Mouse (Mus musculus): ENCODE measurements around the gene Necab3. TPM values are rescaled to one million over a fixed set of nuclear protein-coding genes. Genes with fewer than 3 reads are reported as not detected.

Gene Necab3
- polyA plus RNA-seq, 1 experiment from 2014 or later: 2.9 TPM

- Histone ChIP-seq H3K9me3 (replicated peaks) (no peaks in the 10 kb centered on the region), H3K27me3 (peaks cover 35% of the 10 kb centered on the region), H3K4me3 (replicated peaks) (peak overlapping the region; percentile 13), H3K27ac (no peak overlapping the region), H3K36me3 (no peaks in the 10 kb centered on the region), H3K4me1 (peaks cover 27% of the 10 kb centered on the region), H3K4me2 (peak overlapping the region; percentile 52), H3K9ac (no peak overlapping the region)
- WGBS: 27% methylated on average over 21 of the region's 21 CpGs
- ATAC-seq (replicated peaks; ENCODE audit: low FRiP score): 0 out of 2 replicates have a peak, but pooled peaks have one; percentile 13
Observed at GRCm38 (mm10) chr2:154551927-154552326, 6.8 kb downstream of the Necab3 start.

- Histone ChIP-seq H3K4me1 (peaks cover 26% of the 10 kb centered on the region), H3K4me3 (replicated peaks) (peak within 1 kb of the TSS; percentile 13), H3K4me2 (peak within 1 kb of the TSS; percentile 52), H3K27ac (no peak within 1 kb of the TSS), H3K36me3 (no peaks in the 10 kb centered on the region), H3K9ac (no peak within 1 kb of the TSS), H3K9me3 (replicated peaks) (no peaks in the 10 kb centered on the region), H3K27me3 (peaks cover 35% of the 10 kb centered on the region)
- ATAC-seq (replicated peaks; ENCODE audit: low FRiP score): no peak
- WGBS: 68% methylated on average over 4 of the region's 4 CpGs
Observed at GRCm38 (mm10) chr2:154551476-154551875, 7.2 kb downstream of the Necab3 start, which contains the start of gene Actl10. Gene Actl10 (plus strand): TSS chr2:154551776.

DNA sequence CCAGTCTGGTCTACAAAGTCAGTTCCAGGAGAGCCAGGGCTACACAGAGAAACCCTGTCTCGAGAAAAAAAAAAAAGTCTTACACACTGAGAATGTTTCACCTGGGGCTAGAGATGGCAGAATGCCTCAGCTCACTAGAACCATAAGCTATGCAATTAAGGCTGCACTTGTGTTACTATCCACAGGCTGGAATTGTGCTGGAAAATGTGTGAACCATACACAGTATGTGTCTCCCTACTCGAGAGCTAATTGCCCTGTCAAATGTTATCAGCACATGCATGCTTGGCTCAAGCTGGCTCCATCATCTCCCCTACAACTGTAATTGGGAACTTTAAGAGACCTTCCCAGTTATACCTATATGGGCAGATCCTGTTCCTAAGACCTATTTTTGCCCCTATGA, 7.8 kb downstream of the Necab3 start:
- ATAC-seq (replicated peaks; ENCODE audit: low FRiP score): no peak

DNA sequence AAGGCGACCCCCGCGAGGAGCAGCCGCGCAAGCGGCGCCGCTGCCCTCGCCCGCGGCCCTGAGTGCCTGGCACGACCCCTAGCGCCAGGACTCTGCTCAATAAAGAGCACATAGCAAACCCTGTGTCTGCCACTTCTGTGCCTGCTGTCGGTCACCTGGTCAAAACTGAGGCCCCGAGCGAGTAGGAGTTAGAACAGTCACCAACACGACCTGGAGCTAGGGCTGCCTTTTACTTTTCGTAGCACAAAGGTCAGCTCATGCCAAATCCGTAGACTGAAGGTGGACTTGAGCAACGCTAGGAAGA, 8.9 kb downstream of the Necab3 start:
- no peak for ATAC-seq (replicated peaks; ENCODE audit: low FRiP score)
- 18% methylated on average over 20 of the region's 20 CpGs for WGBS
- H3K36me3 ChIP-seq: no peaks in the 10 kb centered on the region
- H3K4me3 ChIP-seq (replicated peaks): peak overlapping the region; percentile 50
- peak overlapping the region; percentile 95 for H3K4me2 ChIP-seq
- no peaks in the 10 kb centered on the region for H3K9me3 ChIP-seq (replicated peaks)
- peaks cover 35% of the 10 kb centered on the region for H3K27me3 ChIP-seq
- no peak overlapping the region for H3K27ac ChIP-seq
- peaks cover 26% of the 10 kb centered on the region for H3K4me1 ChIP-seq
- H3K9ac ChIP-seq: no peak overlapping the region

More for the DNA sequence above, 7.8 kb downstream of the Necab3 start:
- peaks cover 26% of the 10 kb centered on the region for H3K4me1 ChIP-seq
- H3K27ac ChIP-seq: no peak overlapping the region
- no peaks in the 10 kb centered on the region for H3K36me3 ChIP-seq
- H3K9me3 ChIP-seq (replicated peaks): no peaks in the 10 kb centered on the region
- H3K4me2 ChIP-seq: no peak overlapping the region
- H3K27me3 ChIP-seq: peaks cover 35% of the 10 kb centered on the region
- 81% methylated on average over 2 of the region's 2 CpGs for WGBS
- no peak overlapping the region for H3K9ac ChIP-seq
- no peak overlapping the region for H3K4me3 ChIP-seq (replicated peaks)

- peak overlapping the region; percentile 37; the same call in 1 of the 2 replicates for H3K9ac ChIP-seq
- 3% methylated on average over 48 of the region's 48 CpGs for WGBS
- peaks cover 35% of the 10 kb centered on the region for H3K27me3 ChIP-seq
- no peaks in the 10 kb centered on the region for H3K9me3 ChIP-seq (replicated peaks)
- peak overlapping the region; percentile 50 for H3K4me3 ChIP-seq (replicated peaks)
- ATAC-seq (replicated peaks; ENCODE audit: low FRiP score): peak; percentile 84
- H3K36me3 ChIP-seq: no peaks in the 10 kb centered on the region
- H3K4me2 ChIP-seq: peak overlapping the region; percentile 95
- H3K27ac ChIP-seq: no peak overlapping the region
- H3K4me1 ChIP-seq: peaks cover 26% of the 10 kb centered on the region
Observed at GRCm38 (mm10) chr2:154549127-154549885, 9.4 kb downstream of the Necab3 start.

DNA sequence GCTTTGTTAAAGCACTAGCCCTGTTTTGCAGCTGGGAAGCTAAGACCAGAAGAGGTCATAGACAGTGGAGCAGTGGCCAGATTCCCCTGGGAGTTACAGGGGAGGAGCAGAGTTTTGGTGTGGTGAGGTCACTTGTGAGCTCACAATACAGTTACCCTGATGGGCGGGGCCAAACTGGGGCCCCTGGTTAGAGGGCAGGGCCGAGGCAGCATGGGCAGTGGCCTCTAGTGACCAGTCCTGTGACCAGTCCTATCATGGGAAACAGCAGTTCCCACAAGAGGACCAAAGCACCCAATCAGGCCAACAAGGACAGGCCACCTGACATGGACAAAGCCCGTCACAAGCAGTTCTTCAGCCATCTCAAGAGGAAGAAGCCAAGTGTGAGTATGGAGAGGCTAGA, 10.0 kb downstream of the Necab3 start:
- ATAC-seq (replicated peaks; ENCODE audit: low FRiP score): no peak
- H3K27me3 ChIP-seq: peaks cover 35% of the 10 kb centered on the region
- H3K4me3 ChIP-seq (replicated peaks): no peak overlapping the region
- no peaks in the 10 kb centered on the region for H3K9me3 ChIP-seq (replicated peaks)
- H3K4me1 ChIP-seq: peaks cover 26% of the 10 kb centered on the region
- 57% methylated on average over 3 of the region's 3 CpGs for WGBS
- peak overlapping the region; percentile 95; the same call in 1 of the 2 replicates for H3K4me2 ChIP-seq
- H3K27ac ChIP-seq: no peak overlapping the region
- H3K9ac ChIP-seq: no peak overlapping the region
- H3K36me3 ChIP-seq: no peaks in the 10 kb centered on the region

GRCm38 (mm10) chr2:154546711-154547110, 12.0 kb downstream of the Necab3 start, which contains the start of gene 1700003F12Rik:
Gene 1700003F12Rik (plus strand): TSS chr2:154547085.
- ATAC-seq (replicated peaks; ENCODE audit: low FRiP score): no peak
- Histone ChIP-seq H3K36me3 (no peaks in the 10 kb centered on the region), H3K4me1 (peaks cover 14% of the 10 kb centered on the region), H3K9me3 (replicated peaks) (no peaks in the 10 kb centered on the region), H3K4me2 (no peak within 1 kb of the TSS), H3K4me3 (replicated peaks) (no peak within 1 kb of the TSS), H3K9ac (no peak within 1 kb of the TSS), H3K27me3 (peaks cover 21% of the 10 kb centered on the region), H3K27ac (no peak within 1 kb of the TSS)
- 91% methylated on average over 10 of the region's 10 CpGs for WGBS

DNA sequence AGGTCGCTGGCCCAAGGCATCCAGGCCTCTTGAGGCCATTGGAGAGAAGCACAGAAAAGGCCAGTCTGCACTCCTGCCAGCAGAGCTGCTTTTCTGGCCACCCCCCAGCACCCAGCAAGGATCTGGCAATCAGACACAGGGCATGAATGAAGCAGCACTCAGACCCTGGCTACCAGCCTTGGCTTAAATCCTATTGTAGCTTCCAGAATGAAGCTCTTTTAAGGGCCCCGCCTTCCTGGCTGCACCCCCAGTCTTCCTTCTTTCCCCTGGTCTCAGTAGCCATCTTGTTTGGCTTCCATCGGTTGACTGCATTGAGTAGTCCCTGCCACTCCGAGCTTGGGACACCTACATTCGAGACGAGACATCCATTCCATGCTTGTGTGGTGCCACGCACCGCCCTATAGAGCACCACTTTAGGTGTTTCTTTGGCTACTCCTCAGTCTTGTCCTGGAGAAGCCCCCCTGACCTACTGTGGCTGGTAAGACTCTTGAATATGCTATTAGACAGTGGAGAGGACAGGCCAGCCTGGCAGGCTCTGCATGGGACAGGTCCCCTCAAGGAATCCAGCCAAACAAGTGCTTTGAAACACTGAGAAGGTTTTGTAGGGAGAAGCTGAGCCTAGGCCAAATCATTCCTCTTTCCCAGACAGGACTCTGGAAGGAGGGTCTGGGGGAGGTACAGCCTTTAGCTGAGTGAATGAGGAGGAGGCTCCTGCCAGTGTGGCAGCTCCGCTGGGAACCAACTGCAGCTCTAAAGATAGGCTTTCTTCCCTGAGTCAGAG, 14.9 kb downstream of the Necab3 start:
- Histone ChIP-seq H3K4me2 (no peak overlapping the region), H3K4me3 (replicated peaks) (no peak overlapping the region), H3K36me3 (0 out of 2 replicates have a peak, but pooled peaks cover 3% of the 10 kb centered on the region), H3K4me1 (no peaks in the 10 kb centered on the region; the same call in 1 of the 2 replicates), H3K9ac (no peak overlapping the region), H3K27me3 (no peaks in the 10 kb centered on the region), H3K9me3 (replicated peaks) (no peaks in the 10 kb centered on the region), H3K27ac (no peak overlapping the region)
- ATAC-seq (replicated peaks; ENCODE audit: low FRiP score): no peak
- WGBS: 79% methylated on average over 9 of the region's 9 CpGs

DNA sequence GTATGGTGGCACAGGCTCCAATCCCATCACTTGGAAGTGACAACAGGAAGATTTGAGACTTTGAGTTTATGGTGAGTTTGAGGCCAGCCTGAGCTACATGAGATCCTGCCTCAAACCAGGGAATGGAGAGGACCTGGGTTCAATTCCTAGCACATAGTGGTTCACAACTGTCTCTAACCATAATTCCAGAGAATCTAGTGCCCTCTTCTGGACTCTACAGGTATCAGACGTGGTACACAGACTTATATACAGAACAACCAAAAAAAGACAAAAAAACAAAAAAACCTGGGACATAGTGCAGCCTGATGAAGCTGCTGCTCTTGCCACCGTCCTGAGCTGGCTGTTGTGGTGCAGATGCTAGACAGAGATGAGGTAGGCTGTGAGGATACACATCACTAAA, 17.1 kb downstream of the Necab3 start:
- ATAC-seq (replicated peaks; ENCODE audit: low FRiP score): no peak
- Histone ChIP-seq H3K4me1 (no peaks in the 10 kb centered on the region), H3K27me3 (no peaks in the 10 kb centered on the region), H3K27ac (no peak overlapping the region), H3K36me3 (peaks cover 16% of the 10 kb centered on the region), H3K4me2 (no peak overlapping the region), H3K4me3 (replicated peaks) (no peak overlapping the region), H3K9ac (no peak overlapping the region), H3K9me3 (replicated peaks) (no peaks in the 10 kb centered on the region)
- WGBS: 88% methylated on average over 2 of the region's 2 CpGs

GRCm38 (mm10) chr2:154539720-154540119, 19.0 kb downstream of the Necab3 start:
- no peak overlapping the region for H3K9ac ChIP-seq

DNA sequence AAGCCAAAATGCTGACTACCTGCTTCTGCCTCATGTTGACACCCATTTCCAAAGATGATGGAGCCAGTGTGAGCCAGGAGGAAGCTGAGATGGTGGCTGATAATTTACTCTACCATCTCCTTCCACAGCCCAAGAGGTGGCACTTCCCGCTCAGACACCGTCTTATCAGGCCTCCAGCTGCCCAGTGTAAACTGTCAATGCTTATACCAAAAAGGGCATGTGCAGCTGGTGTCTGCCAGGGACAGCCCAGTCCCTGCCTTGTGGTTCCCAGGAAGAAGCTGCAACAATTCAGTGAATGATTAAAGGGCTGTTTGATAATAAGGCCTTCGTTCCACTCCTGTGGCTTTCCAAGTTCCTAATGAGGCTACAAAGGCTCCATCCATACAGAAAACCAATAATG, 20.0 kb downstream of the Necab3 start:
- Histone ChIP-seq H3K27ac (no peak overlapping the region), H3K9ac (no peak overlapping the region), H3K27me3 (no peaks in the 10 kb centered on the region), H3K36me3 (peaks cover 45% of the 10 kb centered on the region), H3K9me3 (replicated peaks) (no peaks in the 10 kb centered on the region), H3K4me2 (no peak overlapping the region), H3K4me1 (no peaks in the 10 kb centered on the region), H3K4me3 (replicated peaks) (no peak overlapping the region)
- no peak for ATAC-seq (replicated peaks; ENCODE audit: low FRiP score)
- WGBS: 68% methylated on average over 3 of the region's 3 CpGs

More at GRCm38 (mm10) chr2:154539720-154540119, 19.0 kb downstream of the Necab3 start:
- WGBS: 79% methylated on average over 3 of the region's 3 CpGs
- no peaks in the 10 kb centered on the region for H3K9me3 ChIP-seq (replicated peaks)
- ATAC-seq (replicated peaks; ENCODE audit: low FRiP score): no peak
- no peak overlapping the region for H3K4me2 ChIP-seq
- H3K27me3 ChIP-seq: no peaks in the 10 kb centered on the region
- no peak overlapping the region for H3K27ac ChIP-seq
- no peaks in the 10 kb centered on the region for H3K4me1 ChIP-seq
- peaks cover 35% of the 10 kb centered on the region for H3K36me3 ChIP-seq
- no peak overlapping the region for H3K4me3 ChIP-seq (replicated peaks)

DNA sequence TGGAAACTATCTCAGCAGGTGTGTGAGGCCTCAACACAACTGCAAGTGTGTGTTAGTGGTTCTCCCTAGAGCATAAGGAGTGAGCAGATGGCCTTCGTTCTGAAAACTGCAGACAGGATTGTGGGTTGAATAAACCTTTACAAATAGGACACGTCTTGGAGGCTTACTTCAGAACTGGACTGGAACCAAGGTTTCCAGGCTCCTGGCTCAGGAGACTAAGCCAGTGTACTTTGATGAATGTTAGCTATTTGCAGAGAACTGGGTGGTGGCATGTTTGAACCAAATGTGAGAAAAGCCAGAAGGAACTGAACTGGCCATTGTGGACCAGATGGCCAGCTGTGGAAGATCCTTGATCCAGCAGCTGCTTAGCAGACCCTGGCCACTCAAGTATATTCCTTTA, 20.4 kb downstream of the Necab3 start:
- 62% methylated on average over 2 of the region's 2 CpGs for WGBS
- H3K9ac ChIP-seq: no peak overlapping the region
- H3K27ac ChIP-seq: no peak overlapping the region

More for the DNA sequence above, 20.4 kb downstream of the Necab3 start:
- no peak overlapping the region for H3K4me2 ChIP-seq
- no peaks in the 10 kb centered on the region for H3K9me3 ChIP-seq (replicated peaks)
- no peaks in the 10 kb centered on the region for H3K27me3 ChIP-seq
- H3K36me3 ChIP-seq: peaks cover 48% of the 10 kb centered on the region
- ATAC-seq (replicated peaks; ENCODE audit: low FRiP score): no peak
- H3K4me3 ChIP-seq (replicated peaks): no peak overlapping the region
- no peaks in the 10 kb centered on the region for H3K4me1 ChIP-seq
